Mouse (Mus musculus) lung, embryonic 15.5 days (tissue): Measurements from ENCODE around the gene Slc35g2. TPM values are rescaled to one million over a fixed set of nuclear protein-coding genes. Genes with fewer than 3 reads are reported as not detected.

Source experiments
- ATAC-seq: fragments of 200-750 bp; cut with Nextera tagmentation; 2 replicates; pipeline ENCODE4 v1.8.0; 2017; ENCODE audit warnings: moderate number of reproducible peaks, borderline replicate concordance; ENCODE audit not compliant: low FRiP score, low TSS enrichment; ENCODE audit errors: extremely low read depth
- H3K27ac ChIP-seq: fragments of 300-500 bp; sonication (generic); 2 replicates; pipeline ENCODE4 v1.5.1; 2015; ENCODE audit warnings: moderate library complexity, mild to moderate bottlenecking, inconsistent platforms
- H3K27me3 ChIP-seq: fragments of 300-500 bp; sonication (generic); 2 replicates; pipeline ENCODE4 v1.6.1; 2015; ENCODE audit warnings: inconsistent platforms
- H3K36me3 ChIP-seq: fragments of 300-500 bp; sonication (generic); 2 replicates; pipeline ENCODE4 v1.6.1; 2015; ENCODE audit warnings: inconsistent platforms
- H3K4me1 ChIP-seq: fragments of 300-500 bp; sonication (generic); 2 replicates; pipeline ENCODE4 v1.6.1; 2015; ENCODE audit warnings: inconsistent platforms
- H3K4me2 ChIP-seq: fragments of 300-500 bp; sonication (generic); 2 replicates; pipeline ENCODE4 v1.6.1; 2015; ENCODE audit warnings: inconsistent platforms, mild to moderate bottlenecking, moderate library complexity
- H3K4me3 ChIP-seq: fragments of 300-500 bp; sonication (generic); 2 replicates; pipeline ENCODE4 v1.5.1; 2015; ENCODE audit warnings: mild to moderate bottlenecking, inconsistent platforms
- H3K9ac ChIP-seq: fragments of 300-500 bp; sonication (generic); 2 replicates; pipeline ENCODE4 v1.6.1; 2015; ENCODE audit warnings: inconsistent platforms
- H3K9me3 ChIP-seq: fragments of 300-500 bp; sonication (generic); 2 replicates; pipeline ENCODE4 v1.6.1; 2016; ENCODE audit warnings: inconsistent platforms
- WGBS: fragments of 180-500 bp; shearing (Covaris S2); methylation state at CpG from one replicate; pipeline ENCODE4 v1.1.7; 2015; 5-methylcytosine and 5-hydroxymethylcytosine counted together
- polyA plus RNA-seq: library from polyadenylated mRNA; unstranded; fragments of >200 nt; fragmentation: Nextera tagmentation; extraction: Ambion mirVana; gene quantifications from 2 replicates; pipeline ENCODE4 v1.2.1, GENCODE M21; 2015

The Slc35g2 gene
- polyA plus RNA-seq, 1 experiment from 2014 or later, result 8.5 TPM

- H3K4me2 ChIP-seq, result no peak overlapping the region
- no peak overlapping the region for H3K4me3 ChIP-seq
- H3K36me3 ChIP-seq, result no peaks in the 10 kb centered on the region
- H3K9ac ChIP-seq, result no peak overlapping the region
- H3K9me3 ChIP-seq, result no peaks in the 10 kb centered on the region
- no peaks in the 10 kb centered on the region for H3K4me1 ChIP-seq
- no peak for ATAC-seq
- no peaks in the 10 kb centered on the region for H3K27me3 ChIP-seq
- H3K27ac ChIP-seq, result no peak overlapping the region
- 3% methylated on average over 2 of the region's 2 CpGs for WGBS
Measured at GRCm38 (mm10) chr9:100520586-100520985, 50.3 kb downstream of the Slc35g2 start.

GRCm38 (mm10) chr9:100520012-100520411 lies 50.9 kb downstream of the Slc35g2 start:
- Histone ChIP-seq H3K9ac (no peak overlapping the region), H3K27ac (no peak overlapping the region), H3K4me2 (no peak overlapping the region), H3K27me3 (no peaks in the 10 kb centered on the region), H3K4me3 (no peak overlapping the region), H3K4me1 (no peaks in the 10 kb centered on the region), H3K36me3 (no peaks in the 10 kb centered on the region), H3K9me3 (no peaks in the 10 kb centered on the region)
- no peak for ATAC-seq
- 92% methylated on average over 3 of the region's 3 CpGs for WGBS

GRCm38 (mm10) chr9:100507581-100507980 lies 63.3 kb downstream of the Slc35g2 start:
- 0 out of 2 replicates have a peak overlapping the region, but pooled peaks have one; percentile 13 for H3K27ac ChIP-seq
- no peak overlapping the region for H3K4me3 ChIP-seq
- no peak for ATAC-seq
- WGBS, result 76% methylated on average over 2 of the region's 2 CpGs
- H3K9me3 ChIP-seq, result no peaks in the 10 kb centered on the region
- H3K27me3 ChIP-seq, result no peaks in the 10 kb centered on the region
- H3K4me2 ChIP-seq, result no peak overlapping the region
- no peaks in the 10 kb centered on the region for H3K36me3 ChIP-seq
- no peak overlapping the region for H3K9ac ChIP-seq
- H3K4me1 ChIP-seq, result peaks cover 3% of the 10 kb centered on the region; the same call in 1 of the 2 replicates

GRCm38 (mm10) chr9:100506652-100507051 lies 64.2 kb downstream of the Slc35g2 start:
- H3K9ac ChIP-seq, result no peak overlapping the region
- H3K27me3 ChIP-seq, result no peaks in the 10 kb centered on the region
- H3K4me3 ChIP-seq, result no peak overlapping the region
- 25% methylated on average over 2 of the region's 2 CpGs for WGBS
- H3K9me3 ChIP-seq, result no peaks in the 10 kb centered on the region
- ATAC-seq, result no peak
- H3K4me1 ChIP-seq, result peaks cover 3% of the 10 kb centered on the region; the same call in 1 of the 2 replicates
- no peak overlapping the region; the same call in 1 of the 2 replicates for H3K27ac ChIP-seq
- peaks cover under 1% of the 10 kb centered on the region; the same call in 1 of the 2 replicates for H3K36me3 ChIP-seq
- peak overlapping the region; percentile 20; the same call in 1 of the 2 replicates for H3K4me2 ChIP-seq

GRCm38 (mm10) chr9:100505498-100505897 lies 65.4 kb downstream of the Slc35g2 start:
- H3K4me3 ChIP-seq, result peak overlapping the region; percentile 4; the same call in 1 of the 2 replicates
- H3K4me1 ChIP-seq, result peaks cover 3% of the 10 kb centered on the region; the same call in 1 of the 2 replicates
- H3K9me3 ChIP-seq, result no peaks in the 10 kb centered on the region
- 84% methylated on average over 4 of the region's 4 CpGs for WGBS
- peak overlapping the region; percentile 9; the same call in 1 of the 2 replicates for H3K4me2 ChIP-seq
- no peak overlapping the region for H3K9ac ChIP-seq
- no peak overlapping the region for H3K27ac ChIP-seq
- H3K36me3 ChIP-seq, result peaks cover 4% of the 10 kb centered on the region; the same call in 1 of the 2 replicates
- ATAC-seq, result no peak
- no peaks in the 10 kb centered on the region for H3K27me3 ChIP-seq

Other genes starting within 250 kb of the Slc35g2 start
- 1.4 and 1.5 TPM in 2 replicates for gene Il20rb, start 84.3 kb downstream of the Slc35g2 start, polyA plus RNA-seq
- gene Nck1, start 25.0 kb downstream of the Slc35g2 start, polyA plus RNA-seq, result 70.7 and 76.6 TPM in 2 replicates
- gene Stag1, start 26.7 kb upstream of the Slc35g2 start, polyA plus RNA-seq, result 36.6 and 43.1 TPM in 2 replicates